Mouse (Mus musculus) adrenal gland, postnatal 0 days (tissue): ENCODE results near the gene Pnn. TPM values are rescaled to one million over a fixed set of nuclear protein-coding genes. Genes with fewer than 3 reads are reported as not detected.

Experiments
- polyA plus RNA-seq: library from polyadenylated mRNA; unstranded; fragments of >200 nt; fragmentation: Nextera tagmentation; extraction: Ambion mirVana; gene quantifications from 2 replicates; pipeline ENCODE4 v1.2.1, GENCODE M21; 2015

Gene Pnn
- polyA plus RNA-seq = 25.2 and 44.1 TPM in 2 replicates

GRCm38 (mm10) chr12:59066448-59067077 is at the start of gene Pnn:
Gene Pnn, plus strand, starts transcription at chr12:59066884.

GRCm38 (mm10) chr12:59060993-59061595 is 5.6 kb upstream of the Pnn start, which contains the start of gene Trappc6b:
Gene Trappc6b, minus strand, starts transcription at chr12:59061472.

DNA sequence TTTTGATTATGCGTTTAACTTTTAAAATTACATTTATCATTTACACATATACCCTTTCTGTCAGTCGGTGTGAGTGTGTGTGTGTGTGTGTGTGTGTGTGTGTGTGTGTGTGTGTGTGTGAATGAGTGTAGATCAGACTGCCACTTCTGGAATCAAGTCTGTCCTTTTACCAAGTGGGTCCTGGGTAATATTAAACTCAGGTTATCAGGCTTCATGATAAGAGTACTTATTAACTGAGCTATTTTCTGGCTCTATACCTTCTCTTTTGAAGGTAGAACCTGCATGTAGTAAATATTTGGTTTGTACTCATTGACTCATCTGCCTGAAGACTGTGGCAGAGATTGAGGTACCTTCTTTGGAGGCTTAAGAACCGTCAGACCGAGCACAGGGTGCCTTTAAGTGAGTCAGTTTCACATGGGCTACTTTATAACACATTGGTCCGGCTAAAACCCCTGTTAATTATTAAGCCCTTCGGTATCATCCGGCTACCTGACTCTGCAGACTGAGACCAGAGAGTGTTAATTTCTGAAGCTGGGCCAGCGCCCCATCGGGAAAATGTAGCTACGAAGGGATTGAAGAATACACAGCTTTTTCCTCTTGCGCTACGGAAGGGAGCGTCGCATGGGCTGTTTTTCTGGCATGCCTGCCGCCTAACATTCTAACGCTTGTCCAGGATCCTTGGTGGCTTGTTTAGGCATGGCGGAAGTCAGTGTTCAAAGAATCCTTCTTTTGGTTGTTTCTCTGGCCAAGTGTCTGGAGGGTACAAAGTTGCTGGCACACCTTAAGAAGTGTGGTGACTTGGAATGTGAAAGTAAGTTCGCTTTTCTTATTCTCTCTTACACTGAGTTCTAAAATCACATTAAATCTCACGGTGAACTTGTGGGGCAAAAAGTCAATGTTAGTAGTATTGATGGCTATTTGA is 28.7 kb downstream of the Pnn start, which contains the start of gene Mia2:
Mia2 (plus strand) TSS at position 696 of the 922 bp plus-strand sequence.

Other genes with a start within 250 kb of the Pnn start
- gene Sec23a, start 54.9 kb upstream of the Pnn start, polyA plus RNA-seq = 34.8 and 46.3 TPM in 2 replicates
- gene Gemin2, start 53.5 kb upstream of the Pnn start, polyA plus RNA-seq = 16.6 and 19.2 TPM in 2 replicates
- gene Trappc6b, start 5.4 kb upstream of the Pnn start, polyA plus RNA-seq = 109 and 140 TPM in 2 replicates
- 43.0 and 63.9 TPM in 2 replicates for gene Mia2, start 28.9 kb downstream of the Pnn start, polyA plus RNA-seq
- 14.4 and 16.9 TPM in 2 replicates for gene Fbxo33, start 152.8 kb downstream of the Pnn start, polyA plus RNA-seq